Mouse (Mus musculus) hindlimb bud, embryonic 11.5 days (tissue): ENCODE measurements around the gene Olfr150.
"Not testable (repeated sequence)": the region's sequence is repeated elsewhere in the genome, so short reads cannot be mapped to it uniquely, and the experiment has no call there.

Experiments
- DNase-seq: peaks from one replicate; pipeline ENCODE4 v3.0.0-alpha.2; 2012; ENCODE audit warnings: low read depth, low spot score; ENCODE audit errors: extremely low spot score

The Olfr150 gene

GRCm38 (mm10) chr9:39730678-39731077, at the start of gene Olfr150:
Gene Olfr150, plus strand, starts transcription at chr9:39730978.
- no peak for DNase-seq

GRCm38 (mm10) chr9:39701123-39701522, 29.7 kb upstream of the Olfr150 start:
- DNase-seq: not testable (repeated sequence)

GRCm38 (mm10) chr9:39707017-39707416, 23.8 kb upstream of the Olfr150 start, which contains the start of gene Olfr149:
Gene Olfr149, minus strand, starts transcription at chr9:39707117.
- no peak for DNase-seq

GRCm38 (mm10) chr9:39708958-39709357, 21.8 kb upstream of the Olfr150 start:
- no peak for DNase-seq

- DNase-seq: no peak
Observed at GRCm38 (mm10) chr9:39711053-39711452, 19.7 kb upstream of the Olfr150 start, which contains the start of gene Olfr965. Gene Olfr965, plus strand, starts transcription at chr9:39711353.

- DNase-seq: no peak
Observed at GRCm38 (mm10) chr9:39740741-39741140, 10.0 kb downstream of the Olfr150 start.

- DNase-seq: no peak
Observed at GRCm38 (mm10) chr9:39745949-39746348, 15.2 kb downstream of the Olfr150 start, which contains the start of gene Olfr967. Gene Olfr967, plus strand, starts transcription at chr9:39746249.

GRCm38 (mm10) chr9:39746428-39746827, 15.7 kb downstream of the Olfr150 start:
- DNase-seq: no peak

- no peak for DNase-seq
Observed at GRCm38 (mm10) chr9:39783153-39783552, 52.4 kb downstream of the Olfr150 start, which contains the start of gene Olfr968. Gene Olfr968, minus strand, starts transcription at chr9:39783253.
